Mouse (Mus musculus) midbrain, embryonic 10.5 days (tissue): ENCODE data around the gene Atp11b. TPM values are rescaled to one million over a fixed set of nuclear protein-coding genes. Genes with fewer than 3 reads are reported as not detected.

ENCODE experiments used
- DNase-seq: peaks from one replicate; pipeline ENCODE4 v3.0.0-alpha.2; 2017; ENCODE audit warnings: low spot score
- H3K27ac ChIP-seq: fragments of 300-500 bp; sonication (generic); replicated peaks from 2 replicates; pipeline ENCODE4 v1.5.1; 2016; ENCODE audit warnings: mild to moderate bottlenecking
- H3K27me3 ChIP-seq: fragments of 300-500 bp; sonication (generic); 2 replicates; pipeline ENCODE4 v1.6.1; 2016; ENCODE audit warnings: low read depth, mild to moderate bottlenecking; ENCODE audit not compliant: poor library complexity, severe bottlenecking
- H3K36me3 ChIP-seq: fragments of 300-500 bp; sonication (generic); 2 replicates; pipeline ENCODE4 v1.6.1; 2016; ENCODE audit warnings: mild to moderate bottlenecking, moderate library complexity
- H3K4me1 ChIP-seq: fragments of 300-500 bp; sonication (generic); 2 replicates; pipeline ENCODE4 v1.6.1; 2016
- H3K4me3 ChIP-seq: fragments of 300-500 bp; sonication (generic); 2 replicates; pipeline ENCODE4 v1.5.1; 2016; ENCODE audit warnings: mild to moderate bottlenecking, moderate library complexity
- H3K9me3 ChIP-seq: fragments of 300-500 bp; sonication (generic); replicated peaks from 2 replicates; pipeline ENCODE4 v1.6.1; 2016; ENCODE audit warnings: mild to moderate bottlenecking
- WGBS: fragments of 180-500 bp; shearing (Covaris S2); methylation state at CpG from one replicate; pipeline ENCODE4 v1.1.7; 2016; 5-methylcytosine and 5-hydroxymethylcytosine counted together
- polyA plus RNA-seq: library from polyadenylated mRNA; unstranded; fragments of >200 nt; fragmentation: Nextera tagmentation; extraction: Ambion mirVana; gene quantifications from 2 replicates; pipeline ENCODE4 v1.2.1, GENCODE M21; 2016

The Atp11b gene
- polyA plus RNA-seq, 1 experiment from 2014 or later = 25.0 TPM

GRCm38 (mm10) chr3:35883267-35883666 is 129.4 kb downstream of the Atp11b start:
- H3K36me3 ChIP-seq = peaks cover 3% of the 10 kb centered on the region; the same call in 1 of the 2 replicates
- DNase-seq = no peak
- H3K4me3 ChIP-seq = no peak overlapping the region
- no peak overlapping the region for H3K27ac ChIP-seq
- H3K4me1 ChIP-seq = no peaks in the 10 kb centered on the region
- peaks cover 6% of the 10 kb centered on the region; the same call in 1 of the 2 replicates for H3K9me3 ChIP-seq
- no peaks in the 10 kb centered on the region for H3K27me3 ChIP-seq

GRCm38 (mm10) chr3:35889531-35889930 is 135.6 kb downstream of the Atp11b start:
- 94% methylated on average over 2 of the region's 2 CpGs for WGBS
- Histone ChIP-seq H3K4me3 (no peak overlapping the region), H3K36me3 (peaks cover 44% of the 10 kb centered on the region), H3K4me1 (no peaks in the 10 kb centered on the region), H3K27me3 (no peaks in the 10 kb centered on the region), H3K27ac (no peak overlapping the region), H3K9me3 (no peaks in the 10 kb centered on the region)
- no peak for DNase-seq

- DNase-seq = no peak
- 89% methylated on average over 4 of the region's 4 CpGs for WGBS
- no peak overlapping the region for H3K27ac ChIP-seq
- H3K4me3 ChIP-seq = no peak overlapping the region
- no peaks in the 10 kb centered on the region for H3K9me3 ChIP-seq
- H3K27me3 ChIP-seq = no peaks in the 10 kb centered on the region
- H3K36me3 ChIP-seq = peaks cover 51% of the 10 kb centered on the region
- H3K4me1 ChIP-seq = no peaks in the 10 kb centered on the region
Observed at GRCm38 (mm10) chr3:35891123-35891522, 137.2 kb downstream of the Atp11b start.

GRCm38 (mm10) chr3:35893156-35893555 is 139.2 kb downstream of the Atp11b start:
- Histone ChIP-seq H3K36me3 (peaks cover 63% of the 10 kb centered on the region), H3K27ac (no peak overlapping the region), H3K4me3 (no peak overlapping the region), H3K9me3 (no peaks in the 10 kb centered on the region), H3K27me3 (no peaks in the 10 kb centered on the region), H3K4me1 (no peaks in the 10 kb centered on the region)
- no peak for DNase-seq
- WGBS = 90% methylated on average over 5 of the region's 5 CpGs

GRCm38 (mm10) chr3:35897900-35898299 is 144.0 kb downstream of the Atp11b start:
- Histone ChIP-seq H3K27ac (no peak overlapping the region), H3K4me1 (no peaks in the 10 kb centered on the region), H3K4me3 (no peak overlapping the region), H3K27me3 (no peaks in the 10 kb centered on the region), H3K36me3 (peaks cover 63% of the 10 kb centered on the region), H3K9me3 (no peaks in the 10 kb centered on the region)
- DNase-seq = no peak
- WGBS = 98% methylated on average over 2 of the region's 2 CpGs

- Histone ChIP-seq H3K36me3 (peaks cover 64% of the 10 kb centered on the region), H3K9me3 (no peaks in the 10 kb centered on the region), H3K4me3 (no peak overlapping the region), H3K27ac (no peak overlapping the region), H3K4me1 (no peaks in the 10 kb centered on the region), H3K27me3 (no peaks in the 10 kb centered on the region)
- 93% methylated on average over 3 of the region's 3 CpGs for WGBS
- DNase-seq = no peak
Observed at GRCm38 (mm10) chr3:35899109-35899508, 145.2 kb downstream of the Atp11b start.

- Histone ChIP-seq H3K36me3 (peaks cover 72% of the 10 kb centered on the region), H3K4me1 (no peaks in the 10 kb centered on the region), H3K27ac (no peak overlapping the region), H3K4me3 (no peak overlapping the region), H3K27me3 (no peaks in the 10 kb centered on the region), H3K9me3 (no peaks in the 10 kb centered on the region)
- whole genome bisulfite sequencing = 93% methylated on average over 5 of the region's 5 CpGs
- DNase-seq = no peak
Observed at GRCm38 (mm10) chr3:35900555-35901204, 146.8 kb downstream of the Atp11b start.

Other genes with a start within 250 kb of the Atp11b start
- gene Dcun1d1, start 183.3 kb downstream of the Atp11b start, polyA plus RNA-seq = 106 and 110 TPM in 2 replicates
- gene Mccc1, start 246.6 kb downstream of the Atp11b start, polyA plus RNA-seq = 35.8 and 37.6 TPM in 2 replicates